Mouse (Mus musculus): ENCODE results near the gene Adam34.
"Not testable (repeated sequence)": the region's sequence is repeated elsewhere in the genome, so short reads cannot be mapped to it uniquely, and the experiment has no call there.

The Adam34 gene

GRCm38 (mm10) chr8:43709949-43710348 is at the start of gene Adam34:
TSS of gene Adam34 (minus strand) at chr8:43710049.
- no peak for DNase-seq

GRCm38 (mm10) chr8:43627176-43627575 is 82.7 kb downstream of the Adam34 start, which contains the start of gene Gm5346:
TSS of gene Gm5346 (minus strand) at chr8:43627276.
- no peak for DNase-seq

- no peak for DNase-seq
Measured at GRCm38 (mm10) chr8:43616046-43616445, 93.8 kb downstream of the Adam34 start.

- not testable (repeated sequence) for DNase-seq
Measured at GRCm38 (mm10) chr8:43603657-43604056, 106.2 kb downstream of the Adam34 start.

- not testable (repeated sequence) for DNase-seq
Measured at GRCm38 (mm10) chr8:43603166-43603565, 106.7 kb downstream of the Adam34 start.

Measured in embryo, embryonic 11 days (tissue).